Comparison of ENCODE assay signal across 30 mouse cellular contexts in genomic region chr1:80447554-80447953, GRCm38 (mm10). TPM values are rescaled to one million over a fixed set of nuclear protein-coding genes. Genes with fewer than 3 reads are reported as not detected.
DNase-seq lines count a peak whose midpoint lies in the region; ATAC-seq and TF ChIP-seq lines count a peak whose summit lies in the region.
"Had no signal": no experiment of that assay in that cellular context is flagged by ENCODE, and none has a peak within 500 bp of the region (broad histone marks: within the 10 kb centered on the region; RNA-seq: fewer than 3 reads in every experiment).

No protein-coding gene starts in this region.

- H3K36me3 ChIP-seq in myocyte (ENCODE audit: control insufficient read depth, insufficient read depth), result no peaks in the 10 kb centered on the region
- no peaks in the 10 kb centered on the region for H3K36me3 ChIP-seq in hindbrain, embryonic 13.5 days
- H3K36me3 ChIP-seq in forebrain, postnatal 0 days (ENCODE audit: insufficient read depth), result no peaks in the 10 kb centered on the region
- H3K36me3 ChIP-seq: embryonic facial prominence, embryonic 15.5 days; forebrain, embryonic 15.5 days; heart, embryonic 10.5 days; limb, embryonic 15.5 days; liver, embryonic 15.5 days had no signal

- no peak overlapping the region for H3ac ChIP-seq in myocyte (ENCODE audit: control insufficient read depth, insufficient read length)

- no peaks in the 10 kb centered on the region for H3K79me2 ChIP-seq in myocyte (ENCODE audit: control insufficient read depth, insufficient read depth)

- H3K9ac ChIP-seq in hindbrain, embryonic 13.5 days, result no peak overlapping the region
- no peak overlapping the region for H3K9ac ChIP-seq in forebrain, postnatal 0 days
- H3K9ac ChIP-seq: embryonic facial prominence, embryonic 15.5 days; forebrain, embryonic 15.5 days; limb, embryonic 15.5 days; liver, embryonic 15.5 days had no signal

- no peaks in the 10 kb centered on the region for H3K9me3 ChIP-seq in hindbrain, embryonic 13.5 days
- no peaks in the 10 kb centered on the region for H3K9me3 ChIP-seq in forebrain, postnatal 0 days (ENCODE audit: low read length)
- H3K9me3 ChIP-seq: embryonic facial prominence, embryonic 15.5 days; forebrain, embryonic 15.5 days; heart, embryonic 10.5 days; limb, embryonic 15.5 days; liver, embryonic 15.5 days had no signal

- no peak for ATAC-seq in hindbrain, embryonic 13.5 days (ENCODE audit: low FRiP score)
- no peak for ATAC-seq in forebrain, postnatal 0 days
- ATAC-seq: forebrain, embryonic 15.5 days; hindbrain, postnatal 0 days had no signal

- peak overlapping the region; percentile 18 for H3K4me2 ChIP-seq in myocyte (ENCODE audit: low read depth)
- H3K4me2 ChIP-seq in hindbrain, embryonic 13.5 days, result no peak overlapping the region
- no peak overlapping the region for H3K4me2 ChIP-seq in forebrain, postnatal 0 days (ENCODE audit: low read depth)
- H3K4me2 ChIP-seq: embryonic facial prominence, embryonic 15.5 days; forebrain, embryonic 15.5 days; limb, embryonic 15.5 days; liver, embryonic 15.5 days; midbrain, embryonic 11.5 days had no signal

- no peak overlapping the region for H3K4me3 ChIP-seq in myocyte
- H3K4me3 ChIP-seq in hindbrain, embryonic 13.5 days, result no peak overlapping the region
- no peak overlapping the region for H3K4me3 ChIP-seq in forebrain, postnatal 0 days (ENCODE audit: low read depth, low read length)
- H3K4me3 ChIP-seq: embryonic facial prominence, embryonic 15.5 days; forebrain, embryonic 15.5 days; heart, embryonic 10.5 days; limb, embryonic 15.5 days; liver, embryonic 15.5 days had no signal

- TF ChIP-seq POLR2A in myocyte (IDR thresholded peaks at IDR 0.05; ENCODE audit: insufficient read length, low read depth), result no peak

- no peak overlapping the region for H3K27ac ChIP-seq in hindbrain, embryonic 13.5 days
- no peak overlapping the region for H3K27ac ChIP-seq in forebrain, postnatal 0 days (ENCODE audit: low read depth, low read length)
- H3K27ac ChIP-seq: embryonic facial prominence, embryonic 15.5 days; forebrain, embryonic 15.5 days; heart, embryonic 10.5 days; hindbrain, postnatal 0 days; limb, embryonic 15.5 days; macrophage had no signal

- H3K27me3 ChIP-seq in myocyte (ENCODE audit: control insufficient read depth, insufficient read depth, insufficient read length), result no peaks in the 10 kb centered on the region
- H3K27me3 ChIP-seq in hindbrain, embryonic 13.5 days, result no peaks in the 10 kb centered on the region
- H3K27me3 ChIP-seq in forebrain, postnatal 0 days (ENCODE audit: insufficient read depth, low read length), result no peaks in the 10 kb centered on the region
- H3K27me3 ChIP-seq: embryonic facial prominence, embryonic 15.5 days; forebrain, embryonic 15.5 days; limb, embryonic 15.5 days; liver, embryonic 15.5 days had no signal

- no peaks in the 10 kb centered on the region for H3K4me1 ChIP-seq in hindbrain, embryonic 13.5 days (replicated peaks)
- no peaks in the 10 kb centered on the region for H3K4me1 ChIP-seq in forebrain, postnatal 0 days (ENCODE audit: insufficient read depth)
- H3K4me1 ChIP-seq: embryonic facial prominence, embryonic 15.5 days; forebrain, embryonic 15.5 days; heart, embryonic 10.5 days; limb, embryonic 15.5 days; liver, embryonic 15.5 days had no signal

- no peak for TF ChIP-seq CTCF in forebrain, postnatal 0 days (IDR thresholded peaks at IDR 0.05; ENCODE audit: low read depth)

- WGBS in hindbrain, embryonic 13.5 days, result 56% methylated on average over 1 of the region's 1 CpGs
- WGBS in forebrain, postnatal 0 days, result 77% methylated on average over 1 of the region's 1 CpGs

- DNase-seq in adrenal gland, adult 2 months, result peak; percentile 68
- DNase-seq in adrenal gland, postnatal 4 days (ENCODE audit: low spot score in 2 of 2), result no peak
- peak; percentile 14 for DNase-seq in NIH3T3 (ENCODE audit: low read depth)
- DNase-seq in fibroblast of lung, adult 2 months (ENCODE audit: low read depth), result peak; percentile 6
- no peak for DNase-seq in forebrain, postnatal 0 days
- no peak for DNase-seq in layer of hippocampus, adult 18-20 months (ENCODE audit: low spot score in 2 of 2)
- DNase-seq: cerebellum, adult 11-12 months; cerebellum, postnatal 10 days; gastrocnemius, postnatal 10 days; heart, postnatal 4 days; kidney, adult 18-20 months; left cerebral cortex, postnatal 4 days; thymus, postnatal 14 days had no signal

TF ChIP-seq in myocyte, 11 proteins besides CTCF, POLR2A, EP300 and RAD21:
- TF ChIP-seq E2F4 (IDR thresholded peaks at IDR 0.05; ENCODE audit: insufficient read depth) (no peak), MAX (IDR thresholded peaks at IDR 0.05; ENCODE audit: low read depth) (no peak)

RNA-seq across cellular contexts. Expression of gene Gm45261, which starts 13.7 kb away (rescaled TPM):
- total RNA-seq in adrenal gland, adult 2 months (2021), result not detected
- polyA plus RNA-seq in adrenal gland, adult 2 months (2012; rRNA removed), result not detected in 2 replicates
- total RNA-seq in adrenal gland, postnatal 4 days (2021), result not detected
- polyA plus RNA-seq in myocyte (2012; fragmentation: generic; extraction: Trizol), result not detected
- polyA plus RNA-seq in hindbrain, embryonic 13.5 days (2015; fragmentation: Nextera tagmentation; extraction: Ambion mirVana), result not detected in 2 replicates
- not detected in 2 replicates for total RNA-seq in forebrain, postnatal 0 days (2014; rRNA removed)
- polyA plus RNA-seq in forebrain, postnatal 0 days (2015; fragmentation: Nextera tagmentation; extraction: Ambion mirVana), result not detected in 2 replicates
- not detected for total RNA-seq in layer of hippocampus, adult 18-20 months (2021)
- total RNA-seq: gastrocnemius, postnatal 10 days; granulocyte monocyte progenitor cell, adult 5-6 weeks; heart, postnatal 4 days; hindbrain, postnatal 0 days; layer of hippocampus, postnatal 10 days; left cerebral cortex, adult 8-10 months; left cerebral cortex, postnatal 4 days had no signal
- polyA plus RNA-seq: embryonic facial prominence, embryonic 15.5 days; forebrain, embryonic 15.5 days; heart, embryonic 10.5 days; heart, embryonic 16.5 days; hindbrain, postnatal 0 days; kidney, embryonic 16.5 days; limb, embryonic 15.5 days; liver, embryonic 15.5 days; lung, embryonic 16.5 days; macrophage; midbrain, embryonic 11.5 days; small intestine, adult 2 months had no signal

Comparison
In these comparisons a context has a peak if more than half of its experiments do, and no peak if none do; other contexts are left out.
1. DNase-seq: peak in adrenal gland, adult 2 months (single experiment), NIH3T3 (single experiment) and fibroblast of lung, adult 2 months (single experiment); none in adrenal gland, postnatal 4 days (0 of 2), forebrain, postnatal 0 days (single experiment) and layer of hippocampus, adult 18-20 months (0 of 2).